Mouse (Mus musculus) neutrophil, adult 5-6 weeks (primary cell): ENCODE results near the gene Diras1. TPM values are rescaled to one million over a fixed set of nuclear protein-coding genes. Genes with fewer than 3 reads are reported as not detected.

ENCODE experiments used
- ATAC-seq: fragments of 151-379, 151-347 bp; 2 replicates; pipeline ENCODE4 v1.8.0; 2017; ENCODE audit warnings: mild to moderate bottlenecking, moderate TSS enrichment; ENCODE audit not compliant: insufficient number of reproducible peaks, poor library complexity, low FRiP score, severe bottlenecking; ENCODE audit errors: extremely low read depth
- total RNA-seq: library from RNA; stranded (forward); fragments of 200-1000 nt; gene quantifications from 2 replicates; pipeline ENCODE4 v1.2.3, GENCODE M21; 2017

The Diras1 gene
- total RNA-seq, 1 experiment from 2014 or later: not detected

GRCm38 (mm10) chr10:81036251-81036650 is 10.8 kb upstream of the Diras1 start:
- ATAC-seq: no peak

GRCm38 (mm10) chr10:81033586-81033985 is 8.1 kb upstream of the Diras1 start:
- no peak for ATAC-seq

- no peak for ATAC-seq
Measured at GRCm38 (mm10) chr10:81029031-81029430, 3.6 kb upstream of the Diras1 start.

- no peak for ATAC-seq
Measured at GRCm38 (mm10) chr10:81028219-81028618, 2.8 kb upstream of the Diras1 start.

GRCm38 (mm10) chr10:81027331-81027730 is 1.9 kb upstream of the Diras1 start:
- ATAC-seq: no peak

- ATAC-seq: no peak
Measured at GRCm38 (mm10) chr10:81026857-81027256, 1.4 kb upstream of the Diras1 start.

GRCm38 (mm10) chr10:81025047-81025621 is 328 bp downstream of the Diras1 start:
- ATAC-seq: no peak

GRCm38 (mm10) chr10:81024346-81024937 is 1.0 kb downstream of the Diras1 start:
- no peak for ATAC-seq

GRCm38 (mm10) chr10:81022744-81023143 is 2.7 kb downstream of the Diras1 start:
- ATAC-seq: no peak

- no peak for ATAC-seq
Measured at GRCm38 (mm10) chr10:81021547-81022110, 3.8 kb downstream of the Diras1 start.

GRCm38 (mm10) chr10:81020207-81020606 is 5.3 kb downstream of the Diras1 start:
- no peak for ATAC-seq

GRCm38 (mm10) chr10:81019687-81020086 is 5.8 kb downstream of the Diras1 start:
- ATAC-seq: no peak

- no peak for ATAC-seq
Measured at GRCm38 (mm10) chr10:81018326-81018725, 7.1 kb downstream of the Diras1 start.

GRCm38 (mm10) chr10:81016645-81017044 is 8.8 kb downstream of the Diras1 start:
- ATAC-seq: peak; percentile 47; the same call in 1 of the 2 replicates

GRCm38 (mm10) chr10:81015666-81016065 is 9.8 kb downstream of the Diras1 start:
- no peak for ATAC-seq

- peak; percentile 61 for ATAC-seq
Measured at GRCm38 (mm10) chr10:81014393-81015384, 10.8 kb downstream of the Diras1 start, which contains the start of gene Gng7. Gng7 (minus strand) TSS chr10:81014945.

- ATAC-seq: no peak
Measured at GRCm38 (mm10) chr10:81010851-81011250, 14.6 kb downstream of the Diras1 start.

- ATAC-seq: no peak
Measured at GRCm38 (mm10) chr10:81007240-81007639, 18.2 kb downstream of the Diras1 start.

- no peak for ATAC-seq
Measured at GRCm38 (mm10) chr10:81006005-81006677, 19.3 kb downstream of the Diras1 start.
